Mouse (Mus musculus): ENCODE data around the gene Nelfb. TPM values are rescaled to one million over a fixed set of nuclear protein-coding genes. Genes with fewer than 3 reads are reported as not detected.
A peak's percentile ranks its signal among the peaks of the same experiment; 100 is the strongest.

Gene Nelfb
- polyA plus RNA-seq, 1 experiment from 2014 or later, result 116 TPM

DNA sequence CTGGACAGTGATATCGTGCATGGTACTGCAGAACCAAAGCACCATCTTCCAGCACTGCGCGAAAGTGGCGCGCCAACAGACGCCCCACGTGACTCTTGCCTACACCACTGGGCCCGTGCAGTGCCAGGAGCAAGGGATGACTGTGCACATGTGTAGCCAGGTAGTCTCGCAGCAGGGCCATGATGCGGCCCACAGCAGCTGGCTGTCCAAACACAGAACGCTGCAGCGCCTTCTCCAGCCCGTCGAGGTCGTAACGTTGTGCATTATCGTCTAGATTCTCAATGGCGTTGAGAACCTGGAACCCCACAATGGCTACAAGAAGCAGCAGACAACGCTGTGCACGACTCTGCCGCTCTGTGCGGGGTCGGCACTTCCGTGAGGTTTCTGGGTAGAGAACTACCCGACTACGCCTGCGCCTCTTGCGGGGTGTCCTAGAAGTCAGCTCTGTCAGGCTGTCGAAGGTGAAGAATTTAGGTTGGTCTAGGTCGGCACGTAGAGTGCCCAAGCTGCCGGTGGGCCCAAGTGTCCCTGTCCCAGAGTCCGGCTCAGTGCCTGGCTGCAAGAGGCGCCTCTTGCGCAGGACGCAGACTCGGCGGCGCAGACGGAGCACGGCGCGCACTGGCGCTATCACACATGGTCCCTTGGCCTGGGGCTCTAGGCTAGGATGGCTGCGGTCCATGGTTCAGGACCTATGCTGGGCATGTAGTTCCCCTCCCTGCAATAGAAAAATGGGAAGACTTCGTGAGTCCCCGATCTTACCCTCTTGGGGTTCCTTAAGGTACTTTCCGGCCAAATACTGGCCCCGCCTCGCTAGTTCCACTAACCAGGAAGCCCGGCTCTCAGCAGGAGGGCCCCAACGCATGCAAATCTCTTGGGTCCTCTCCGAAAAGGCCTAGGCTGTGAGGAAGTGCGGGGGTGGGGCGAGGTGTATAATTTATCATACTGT is 15.8 kb downstream of the Nelfb start:
- Histone ChIP-seq H3K4me2 (ENCODE audit: low read length) (no peak overlapping the region), H3K9ac (ENCODE audit: low read depth, low read length) (no peak overlapping the region), H3K4me3 (ENCODE audit: low read depth, low read length) (no peak overlapping the region), H3K4me1 (ENCODE audit: control insufficient read depth, insufficient read depth, low read length) (no peaks in the 10 kb centered on the region; the same call in 1 of the 2 replicates), H3K9me3 (replicated peaks; ENCODE audit: control insufficient read depth, low read length, poor library complexity, severe bottlenecking) (no peaks in the 10 kb centered on the region), H3K27me3 (ENCODE audit: control insufficient read depth, insufficient read depth, low read depth, low read length) (peaks cover 21% of the 10 kb centered on the region), H3K27ac (ENCODE audit: low read length) (no peak overlapping the region), H3K36me3 (ENCODE audit: control insufficient read depth, insufficient read depth, low read length) (peaks cover 9% of the 10 kb centered on the region; the same call in 1 of the 2 replicates)
- no peak for ATAC-seq
- WGBS, result 23% methylated on average over 55 of the region's 55 CpGs

DNA sequence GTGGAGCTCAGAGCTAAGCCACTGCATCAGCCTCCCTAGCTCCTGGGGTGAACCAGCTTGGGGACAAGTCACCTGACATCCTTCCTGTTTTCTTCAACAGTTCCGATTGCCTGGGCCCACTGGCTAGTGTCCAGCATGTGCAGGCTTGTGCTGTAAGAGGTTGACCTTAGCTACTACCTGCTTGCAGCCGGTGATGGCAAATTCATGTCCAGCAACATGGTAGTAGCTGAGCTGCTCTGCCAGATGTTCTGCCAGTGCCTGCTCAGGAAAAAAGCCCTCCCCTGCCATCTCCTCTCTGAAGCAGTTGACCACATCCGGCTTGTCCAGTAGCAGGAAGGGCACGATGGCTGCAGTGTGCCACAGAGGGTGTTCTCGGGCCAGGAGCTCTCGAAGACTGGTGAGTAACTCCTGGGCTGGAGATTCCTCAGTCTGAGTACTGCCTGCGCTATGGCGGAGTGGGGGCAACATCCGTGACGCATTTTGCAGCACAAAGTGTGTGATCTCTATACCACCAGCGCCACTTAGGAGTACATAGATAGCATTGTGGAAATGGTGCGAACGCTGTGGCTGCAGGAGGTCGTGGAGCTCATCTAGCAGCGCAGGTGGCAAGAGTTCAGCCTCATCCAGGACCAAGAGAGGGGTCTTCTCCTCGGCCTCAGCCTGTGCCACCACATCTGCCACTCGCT is 16.7 kb downstream of the Nelfb start:
- H3K4me3 ChIP-seq (ENCODE audit: low read depth, low read length), result no peak overlapping the region
- 0 out of 2 replicates have a peak, but pooled peaks cover under 1% of the 10 kb centered on the region for H3K36me3 ChIP-seq (ENCODE audit: control insufficient read depth, insufficient read depth, low read length)
- no peak for ATAC-seq
- H3K9me3 ChIP-seq (replicated peaks; ENCODE audit: control insufficient read depth, low read length, poor library complexity, severe bottlenecking), result no peaks in the 10 kb centered on the region
- no peak overlapping the region for H3K4me2 ChIP-seq (ENCODE audit: low read length)
- H3K27ac ChIP-seq (ENCODE audit: low read length), result no peak overlapping the region
- WGBS, result 85% methylated on average over 17 of the region's 17 CpGs
- peaks cover 21% of the 10 kb centered on the region for H3K27me3 ChIP-seq (ENCODE audit: control insufficient read depth, insufficient read depth, low read depth, low read length)
- no peak overlapping the region for H3K9ac ChIP-seq (ENCODE audit: low read depth, low read length)
- no peaks in the 10 kb centered on the region; the same call in 1 of the 2 replicates for H3K4me1 ChIP-seq (ENCODE audit: control insufficient read depth, insufficient read depth, low read length)

DNA sequence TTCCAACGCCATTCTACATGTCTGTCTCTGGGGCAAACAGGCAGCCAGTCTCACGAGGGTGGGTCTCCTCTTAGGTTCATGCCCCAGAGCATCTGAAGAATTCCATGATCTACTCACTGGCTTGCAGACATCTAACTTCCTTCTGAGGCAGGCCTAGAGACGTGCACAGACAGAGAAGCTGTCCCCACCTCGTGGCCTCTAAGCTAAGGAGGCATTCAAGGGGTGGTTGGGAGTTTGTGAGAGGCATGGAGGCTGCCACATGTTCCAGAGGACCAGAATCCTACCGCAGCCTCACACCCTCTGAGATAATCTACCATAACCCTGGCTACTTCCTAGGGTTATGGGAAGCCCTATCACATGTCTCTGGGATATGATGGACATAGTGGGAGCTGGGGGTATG is 17.3 kb downstream of the Nelfb start:
- Histone ChIP-seq H3K9ac (ENCODE audit: low read depth, low read length) (no peak overlapping the region), H3K27ac (ENCODE audit: low read length) (no peak overlapping the region), H3K9me3 (replicated peaks; ENCODE audit: control insufficient read depth, low read length, poor library complexity, severe bottlenecking) (no peaks in the 10 kb centered on the region), H3K4me1 (ENCODE audit: control insufficient read depth, insufficient read depth, low read length) (no peaks in the 10 kb centered on the region; the same call in 1 of the 2 replicates), H3K27me3 (ENCODE audit: control insufficient read depth, insufficient read depth, low read depth, low read length) (peaks cover 21% of the 10 kb centered on the region), H3K36me3 (ENCODE audit: control insufficient read depth, insufficient read depth, low read length) (no peaks in the 10 kb centered on the region), H3K4me3 (ENCODE audit: low read depth, low read length) (no peak overlapping the region), H3K4me2 (ENCODE audit: low read length) (no peak overlapping the region)
- ATAC-seq, result no peak
- 88% methylated on average over 5 of the region's 5 CpGs for whole genome bisulfite sequencing

DNA sequence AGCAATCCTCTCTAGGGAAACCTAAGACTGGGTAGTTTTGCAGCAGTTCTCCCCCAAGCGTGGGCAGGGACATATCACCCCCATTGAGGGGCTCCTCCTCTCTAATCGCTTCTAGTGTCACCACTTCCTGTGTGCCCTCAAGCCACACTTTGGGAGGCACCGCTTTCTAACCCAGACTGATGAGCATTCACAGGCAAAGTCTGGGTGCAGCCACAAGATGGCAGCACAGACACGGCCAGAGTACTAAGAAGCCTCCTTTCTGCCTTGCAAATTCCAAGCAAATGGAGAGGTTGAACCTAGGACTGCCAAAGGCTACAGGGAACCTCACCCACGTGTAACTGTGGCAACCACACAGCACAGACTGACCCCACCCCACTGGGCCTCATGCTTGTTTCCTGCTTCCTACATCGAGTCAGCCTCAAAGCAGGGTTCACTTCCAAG is 17.9 kb downstream of the Nelfb start:
- H3K9me3 ChIP-seq (replicated peaks; ENCODE audit: control insufficient read depth, low read length, poor library complexity, severe bottlenecking), result no peaks in the 10 kb centered on the region
- WGBS, result 3% methylated on average over 6 of the region's 6 CpGs
- H3K27me3 ChIP-seq (ENCODE audit: control insufficient read depth, insufficient read depth, low read depth, low read length), result peaks cover 21% of the 10 kb centered on the region
- H3K9ac ChIP-seq (ENCODE audit: low read depth, low read length), result no peak overlapping the region
- no peak overlapping the region for H3K4me3 ChIP-seq (ENCODE audit: low read depth, low read length)
- H3K4me2 ChIP-seq (ENCODE audit: low read length), result no peak overlapping the region
- no peak overlapping the region for H3K27ac ChIP-seq (ENCODE audit: low read length)
- peak; percentile 79 for ATAC-seq
- no peaks in the 10 kb centered on the region; the same call in 1 of the 2 replicates for H3K4me1 ChIP-seq (ENCODE audit: control insufficient read depth, insufficient read depth, low read length)
- H3K36me3 ChIP-seq (ENCODE audit: control insufficient read depth, insufficient read depth, low read length), result no peaks in the 10 kb centered on the region

DNA sequence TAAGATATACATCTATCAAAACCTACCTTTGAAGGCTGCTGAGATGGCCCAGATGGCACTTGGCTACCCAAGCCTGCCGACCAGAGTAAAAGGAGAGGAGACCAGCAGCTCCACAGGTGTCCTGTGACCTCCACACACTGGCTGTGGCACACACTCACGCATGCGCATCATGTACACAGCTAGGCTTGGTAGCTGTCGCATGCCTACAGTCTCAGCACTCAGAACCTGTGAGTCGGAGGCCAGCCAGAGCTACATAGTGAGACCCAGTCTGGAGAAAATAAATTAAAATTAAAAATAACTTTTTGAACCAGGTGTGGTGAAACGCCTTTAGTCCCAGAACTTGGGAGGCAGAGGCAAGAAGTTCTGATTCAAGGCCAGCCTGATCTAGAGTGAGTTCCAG is 23.4 kb downstream of the Nelfb start:
- no peak for ATAC-seq
- 81% methylated on average over 6 of the region's 6 CpGs for WGBS

DNA sequence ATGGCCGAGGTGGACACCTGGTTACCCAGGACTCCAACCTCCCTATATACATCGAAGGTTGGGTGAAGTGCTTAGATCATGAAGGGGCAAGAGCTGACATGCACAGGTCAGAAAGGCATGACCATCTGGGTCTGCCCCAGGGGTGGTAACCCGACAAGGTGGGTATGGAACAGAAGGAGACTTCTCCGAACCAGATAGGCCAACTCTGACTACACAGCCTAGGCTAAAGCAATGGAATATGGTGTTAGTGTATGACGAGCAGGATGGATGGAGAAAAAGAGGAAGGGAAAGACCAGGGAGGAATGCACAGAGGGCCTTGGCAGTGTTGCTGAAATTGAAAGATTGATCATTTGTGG is 24.7 kb downstream of the Nelfb start:
- Histone ChIP-seq H3K36me3 (ENCODE audit: control insufficient read depth, insufficient read depth, low read length) (no peaks in the 10 kb centered on the region), H3K4me2 (ENCODE audit: low read length) (peak overlapping the region; percentile 76), H3K27ac (ENCODE audit: low read length) (no peak overlapping the region; the same call in 1 of the 2 replicates), H3K4me1 (ENCODE audit: control insufficient read depth, insufficient read depth, low read length) (peaks cover 18% of the 10 kb centered on the region), H3K4me3 (ENCODE audit: low read depth, low read length) (peak overlapping the region; percentile 46), H3K9me3 (replicated peaks; ENCODE audit: control insufficient read depth, low read length, poor library complexity, severe bottlenecking) (no peaks in the 10 kb centered on the region), H3K27me3 (ENCODE audit: control insufficient read depth, insufficient read depth, low read depth, low read length) (no peaks in the 10 kb centered on the region), H3K9ac (ENCODE audit: low read depth, low read length) (peak overlapping the region; percentile 74; the same call in 1 of the 2 replicates)
- ATAC-seq, result no peak
- 25% methylated on average over 5 of the region's 5 CpGs for WGBS

More for the DNA sequence above, 23.4 kb downstream of the Nelfb start:
- Histone ChIP-seq H3K36me3 (ENCODE audit: control insufficient read depth, insufficient read depth, low read length) (no peaks in the 10 kb centered on the region), H3K9me3 (replicated peaks; ENCODE audit: control insufficient read depth, low read length, poor library complexity, severe bottlenecking) (no peaks in the 10 kb centered on the region), H3K4me2 (ENCODE audit: low read length) (no peak overlapping the region), H3K4me1 (ENCODE audit: control insufficient read depth, insufficient read depth, low read length) (peaks cover 13% of the 10 kb centered on the region), H3K27me3 (ENCODE audit: control insufficient read depth, insufficient read depth, low read depth, low read length) (no peaks in the 10 kb centered on the region), H3K4me3 (ENCODE audit: low read depth, low read length) (no peak overlapping the region), H3K27ac (ENCODE audit: low read length) (no peak overlapping the region), H3K9ac (ENCODE audit: low read depth, low read length) (no peak overlapping the region)

DNA sequence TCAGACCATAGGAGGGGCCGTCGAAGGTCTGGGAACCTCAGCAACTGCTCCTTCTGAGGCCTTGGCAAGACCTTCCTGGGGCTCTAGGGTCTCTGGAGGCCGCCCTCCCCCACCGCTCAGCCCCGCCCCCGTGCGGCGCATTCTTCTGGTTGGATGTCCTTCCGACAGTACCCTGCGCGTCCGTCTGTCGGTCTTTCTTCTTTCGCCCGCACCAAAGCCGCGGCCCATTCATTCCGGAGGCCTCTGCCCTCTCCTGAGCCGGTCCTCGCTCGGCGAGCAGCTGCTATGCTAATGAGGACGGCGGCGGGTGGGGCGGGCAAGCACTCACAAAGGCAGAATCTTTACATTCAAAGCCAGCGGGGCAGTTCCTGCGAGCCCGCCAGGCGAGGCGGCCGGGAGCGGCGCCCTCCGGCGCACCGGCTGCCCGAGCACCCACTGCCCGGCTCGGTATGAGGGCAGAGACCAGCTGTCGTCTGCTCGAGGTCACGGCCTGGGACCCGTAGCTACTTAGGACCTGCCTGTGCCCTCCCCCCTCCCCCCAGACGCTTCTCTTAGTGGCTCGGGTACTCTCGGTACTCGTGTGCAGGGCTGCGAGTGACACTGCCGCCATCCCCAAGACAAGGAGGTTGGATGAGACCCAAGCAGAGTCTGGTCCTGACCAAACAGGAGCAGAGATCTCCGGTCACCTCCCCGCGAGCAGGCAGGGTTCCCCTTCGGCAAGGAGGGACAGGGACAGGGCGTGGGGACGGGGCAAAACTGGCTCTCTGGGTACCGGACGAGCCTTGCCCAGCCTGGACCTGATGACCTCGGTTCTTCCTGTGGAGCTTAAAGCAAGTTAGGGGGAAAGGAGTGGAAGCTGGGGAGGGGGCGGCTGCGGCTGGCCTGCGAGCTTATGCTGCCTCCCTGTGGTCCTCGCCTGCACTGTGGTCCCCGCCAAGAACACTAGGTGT is 25.4 kb downstream of the Nelfb start:
- peaks cover 18% of the 10 kb centered on the region for H3K4me1 ChIP-seq (ENCODE audit: control insufficient read depth, insufficient read depth, low read length)
- H3K36me3 ChIP-seq (ENCODE audit: control insufficient read depth, insufficient read depth, low read length), result no peaks in the 10 kb centered on the region
- H3K27me3 ChIP-seq (ENCODE audit: control insufficient read depth, insufficient read depth, low read depth, low read length), result no peaks in the 10 kb centered on the region
- H3K4me2 ChIP-seq (ENCODE audit: low read length), result peak overlapping the region; percentile 76
- peak overlapping the region; percentile 80 for H3K27ac ChIP-seq (ENCODE audit: low read length)
- peak overlapping the region; percentile 74 for H3K9ac ChIP-seq (ENCODE audit: low read depth, low read length)
- under 1% methylated on average over 63 of the region's 64 CpGs for WGBS
- peak overlapping the region; percentile 46 for H3K4me3 ChIP-seq (ENCODE audit: low read depth, low read length)
- H3K9me3 ChIP-seq (replicated peaks; ENCODE audit: control insufficient read depth, low read length, poor library complexity, severe bottlenecking), result no peaks in the 10 kb centered on the region
- peak; percentile 79 for ATAC-seq

DNA sequence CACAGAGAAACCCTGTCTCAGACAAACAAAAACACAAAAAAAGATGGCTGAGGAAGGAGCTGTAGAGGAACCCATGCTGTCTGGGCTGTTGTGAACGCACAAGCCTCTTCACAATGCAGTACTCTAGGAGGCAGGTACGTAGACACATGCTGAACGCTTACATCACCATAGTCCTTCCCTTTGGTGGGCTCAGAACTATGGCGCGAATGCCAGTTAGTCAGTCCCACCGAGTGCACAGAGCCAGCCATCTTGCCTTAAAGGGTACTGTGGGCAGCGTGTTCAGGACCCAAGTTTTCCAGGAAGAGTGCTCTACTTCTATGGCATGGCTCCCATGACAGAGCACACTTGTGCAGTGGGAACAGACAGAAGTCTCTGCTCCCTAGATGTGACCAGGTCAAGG is 26.8 kb downstream of the Nelfb start:
- H3K27ac ChIP-seq (ENCODE audit: low read length), result no peak overlapping the region
- H3K4me1 ChIP-seq (ENCODE audit: control insufficient read depth, insufficient read depth, low read length), result peaks cover 23% of the 10 kb centered on the region
- no peak for ATAC-seq
- H3K9ac ChIP-seq (ENCODE audit: low read depth, low read length), result no peak overlapping the region
- no peaks in the 10 kb centered on the region; the same call in 1 of the 2 replicates for H3K27me3 ChIP-seq (ENCODE audit: control insufficient read depth, insufficient read depth, low read depth, low read length)
- no peak overlapping the region for H3K4me2 ChIP-seq (ENCODE audit: low read length)
- H3K9me3 ChIP-seq (replicated peaks; ENCODE audit: control insufficient read depth, low read length, poor library complexity, severe bottlenecking), result no peaks in the 10 kb centered on the region
- H3K36me3 ChIP-seq (ENCODE audit: control insufficient read depth, insufficient read depth, low read length), result no peaks in the 10 kb centered on the region
- WGBS, result 91% methylated on average over 7 of the region's 7 CpGs
- no peak overlapping the region for H3K4me3 ChIP-seq (ENCODE audit: low read depth, low read length)
